Mouse (Mus musculus): Measurements from ENCODE around the gene Tbck.

DNA sequence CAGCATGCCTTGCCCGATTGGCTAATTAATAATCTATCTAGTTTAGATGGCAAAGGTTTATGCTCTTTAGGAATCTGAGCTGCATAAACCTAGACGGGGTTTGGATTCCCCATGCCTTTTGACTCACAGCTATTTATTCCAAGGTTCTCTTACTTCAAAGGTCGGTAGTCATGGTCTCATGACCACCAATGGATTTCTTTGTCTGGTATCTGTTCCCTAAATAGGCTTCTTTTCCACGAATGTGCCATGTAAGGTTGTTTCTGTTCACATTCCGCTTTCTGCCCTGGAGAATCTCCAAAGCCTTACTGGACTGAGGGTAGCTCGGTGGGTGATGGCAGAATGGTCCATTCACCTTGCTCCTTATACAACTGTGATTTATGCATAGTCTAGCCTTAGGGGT lies 186.1 kb downstream of the Tbck start:
- TF ChIP-seq CTCF (conservative IDR thresholded peaks at IDR 0.05; ENCODE audit: insufficient read depth, insufficient read length, low read depth, low read length) (no peak), POLR2A (IDR thresholded peaks at IDR 0.05; ENCODE audit: low read depth, low read length) (no peak)

All from kidney, adult 2 months (tissue).